Mouse (Mus musculus): Measurements from ENCODE around the gene Dnajc22. TPM values are rescaled to one million over a fixed set of nuclear protein-coding genes. Genes with fewer than 3 reads are reported as not detected.
"Not testable (repeated sequence)": the region's sequence is repeated elsewhere in the genome, so short reads cannot be mapped to it uniquely, and the experiment has no call there.

Gene Dnajc22
- total and polyA plus RNA-seq, 3 experiments, result 0.16 TPM; not detected in 2

GRCm38 (mm10) chr15:99055511-99055961 lies 37.4 kb upstream of the Dnajc22 start:
- TF ChIP-seq GATA1 (IDR thresholded peaks at IDR 0.05; ENCODE audit: borderline replicate concordance, low read length) (no peak), POLR2AphosphoS5 (IDR thresholded peaks at IDR 0.05; ENCODE audit: insufficient replicate concordance, low read depth, low read length) (no peak), GATA2 (IDR thresholded peaks at IDR 0.05; ENCODE audit: borderline replicate concordance, low read depth, low read length) (no peak), CTCF (IDR thresholded peaks at IDR 0.05; ENCODE audit: low read depth, low read length) (no peak), TAL1 (conservative IDR thresholded peaks at IDR 0.05; ENCODE audit: low read depth, low read length) (no peak)
- H3K27me3 ChIP-seq (ENCODE audit: insufficient read depth, low read length), result peaks cover 62% of the 10 kb centered on the region
- H3K4me1 ChIP-seq (ENCODE audit: insufficient read depth, low read depth, low read length), result peaks cover 11% of the 10 kb centered on the region
- H3K36me3 ChIP-seq (replicated peaks), result no peaks in the 10 kb centered on the region
- no peak for ATAC-seq (ENCODE audit: extremely low read depth, insufficient number of reproducible peaks, low FRiP score, poor library complexity, severe bottlenecking)
- DNase-seq (ENCODE audit: low spot score), result no peak
- H3K9me3 ChIP-seq (replicated peaks), result peaks cover 2% of the 10 kb centered on the region; the same call in 1 of the 2 replicates
- H3K4me3 ChIP-seq (ENCODE audit: low read depth, low read length), result no peak overlapping the region

DNA sequence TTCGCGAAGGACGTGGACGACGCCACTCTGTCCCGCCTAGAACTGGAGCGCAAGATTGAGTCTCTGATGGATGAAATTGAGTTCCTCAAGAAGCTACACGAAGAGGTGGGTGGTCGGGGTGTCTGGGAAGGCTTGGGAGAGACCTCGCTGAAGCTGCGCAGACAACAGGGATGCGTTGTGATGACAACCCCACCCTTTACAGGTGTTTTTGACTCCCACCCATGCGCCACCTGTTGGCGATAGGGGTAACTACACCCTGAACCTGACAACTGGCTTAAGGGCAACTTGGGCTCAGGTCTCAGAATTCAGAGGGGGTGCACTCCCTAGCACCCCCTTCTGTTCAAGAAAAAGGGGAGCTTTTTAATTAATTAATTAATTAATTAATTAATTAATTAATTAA lies 36.6 kb upstream of the Dnajc22 start:
- Histone ChIP-seq H3K27me3 (ENCODE audit: insufficient read depth, low read length) (peaks cover 60% of the 10 kb centered on the region), H3K4me1 (ENCODE audit: insufficient read depth, low read depth, low read length) (peaks cover 11% of the 10 kb centered on the region), H3K4me3 (ENCODE audit: low read depth, low read length) (no peak overlapping the region), H3K36me3 (replicated peaks) (no peaks in the 10 kb centered on the region), H3K9me3 (replicated peaks) (peaks cover 2% of the 10 kb centered on the region; the same call in 1 of the 2 replicates)
- no peak for TF ChIP-seq GATA1 (IDR thresholded peaks at IDR 0.05; ENCODE audit: borderline replicate concordance, low read length)
- peak; percentile 21; the same call in 1 of the 2 replicates for TF ChIP-seq CTCF (IDR thresholded peaks at IDR 0.05; ENCODE audit: low read depth, low read length)
- DNase-seq (ENCODE audit: low spot score) (no peak), ATAC-seq (ENCODE audit: extremely low read depth, insufficient number of reproducible peaks, low FRiP score, poor library complexity, severe bottlenecking) (no peak)

DNA sequence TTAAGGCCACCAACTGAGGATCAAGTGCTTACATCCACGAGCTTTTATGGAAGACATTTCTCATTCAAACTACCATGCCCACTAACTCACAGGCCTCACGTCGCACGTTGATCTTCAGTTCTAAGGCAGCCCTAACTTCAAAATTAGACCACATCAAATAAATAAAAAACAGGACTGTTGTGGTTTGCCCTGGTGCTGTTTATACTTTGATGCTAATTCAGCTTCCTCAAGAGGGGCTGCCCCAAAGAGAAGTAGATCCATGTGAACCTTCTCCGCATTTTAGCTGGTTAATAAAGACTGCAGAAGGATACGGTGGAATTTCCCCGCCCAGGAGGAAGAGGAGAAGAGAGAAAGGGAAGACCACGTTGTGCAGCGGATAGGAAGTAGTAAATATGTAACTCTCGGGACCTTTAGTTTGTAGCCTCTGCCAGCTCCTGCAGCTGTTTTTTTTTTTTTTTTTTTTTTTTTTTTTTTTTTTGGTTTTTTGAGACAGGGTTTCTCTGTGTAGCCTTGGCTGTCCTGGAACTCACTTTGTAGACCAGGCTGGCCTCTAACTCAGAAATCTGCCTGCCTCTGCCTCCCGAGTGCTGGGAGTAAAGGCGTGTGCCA lies 27.3 kb upstream of the Dnajc22 start:
- no peaks in the 10 kb centered on the region for H3K9me3 ChIP-seq (replicated peaks)
- no peaks in the 10 kb centered on the region for H3K36me3 ChIP-seq (replicated peaks)
- ATAC-seq (ENCODE audit: extremely low read depth, insufficient number of reproducible peaks, low FRiP score, poor library complexity, severe bottlenecking) (no peak), DNase-seq (ENCODE audit: low spot score) (no peak)
- H3K4me3 ChIP-seq (ENCODE audit: low read depth, low read length), result no peak overlapping the region
- TF ChIP-seq GATA2 (IDR thresholded peaks at IDR 0.05; ENCODE audit: borderline replicate concordance, low read depth, low read length) (no peak), GATA1 (IDR thresholded peaks at IDR 0.05; ENCODE audit: borderline replicate concordance, low read length) (no peak), TAL1 (conservative IDR thresholded peaks at IDR 0.05; ENCODE audit: low read depth, low read length) (no peak), POLR2AphosphoS5 (IDR thresholded peaks at IDR 0.05; ENCODE audit: insufficient replicate concordance, low read depth, low read length) (no peak), CTCF (IDR thresholded peaks at IDR 0.05; ENCODE audit: low read depth, low read length) (no peak)
- no peaks in the 10 kb centered on the region for H3K4me1 ChIP-seq (ENCODE audit: insufficient read depth, low read depth, low read length)
- peaks cover 25% of the 10 kb centered on the region for H3K27me3 ChIP-seq (ENCODE audit: insufficient read depth, low read length)

- Histone ChIP-seq H3K27me3 (ENCODE audit: insufficient read depth, low read length) (peaks cover 6% of the 10 kb centered on the region; the same call in 1 of the 2 replicates), H3K4me3 (ENCODE audit: low read depth, low read length) (no peak overlapping the region), H3K36me3 (replicated peaks) (peaks cover 10% of the 10 kb centered on the region), H3K4me1 (ENCODE audit: insufficient read depth, low read depth, low read length) (peaks cover 21% of the 10 kb centered on the region), H3K9me3 (replicated peaks) (no peaks in the 10 kb centered on the region)
- no peak for TF ChIP-seq POLR2AphosphoS5 (IDR thresholded peaks at IDR 0.05; ENCODE audit: insufficient replicate concordance, low read depth, low read length)
- no peak for TF ChIP-seq GATA1 (IDR thresholded peaks at IDR 0.05; ENCODE audit: borderline replicate concordance, low read length)
- TF ChIP-seq GATA2 (IDR thresholded peaks at IDR 0.05; ENCODE audit: borderline replicate concordance, low read depth, low read length), result no peak
- TF ChIP-seq TAL1 (conservative IDR thresholded peaks at IDR 0.05; ENCODE audit: low read depth, low read length), result no peak
- TF ChIP-seq CTCF (IDR thresholded peaks at IDR 0.05; ENCODE audit: low read depth, low read length), result no peak
- no peak for ATAC-seq (ENCODE audit: extremely low read depth, insufficient number of reproducible peaks, low FRiP score, poor library complexity, severe bottlenecking)
- no peak for DNase-seq (ENCODE audit: low spot score)
These were observed 21.0 kb upstream of the Dnajc22 start for GRCm38 (mm10) chr15:99071988-99072387.

GRCm38 (mm10) chr15:99074019-99074599 lies 18.9 kb upstream of the Dnajc22 start, which contains the start of gene Troap:
TSS of gene Troap (plus strand) at chr15:99074575.
- no peak for ATAC-seq (ENCODE audit: extremely low read depth, insufficient number of reproducible peaks, low FRiP score, poor library complexity, severe bottlenecking)
- Histone ChIP-seq H3K9me3 (replicated peaks) (no peaks in the 10 kb centered on the region), H3K27me3 (ENCODE audit: insufficient read depth, low read length) (peaks cover 6% of the 10 kb centered on the region; the same call in 1 of the 2 replicates), H3K4me3 (ENCODE audit: low read depth, low read length) (peak within 1 kb of the TSS; percentile 72), H3K36me3 (replicated peaks) (peaks cover 30% of the 10 kb centered on the region), H3K4me1 (ENCODE audit: insufficient read depth, low read depth, low read length) (peaks cover 40% of the 10 kb centered on the region)
- no peak for DNase-seq (ENCODE audit: low spot score)
- TF ChIP-seq POLR2AphosphoS5 (IDR thresholded peaks at IDR 0.05; ENCODE audit: insufficient replicate concordance, low read depth, low read length), result no peak
- no peak for TF ChIP-seq CTCF (IDR thresholded peaks at IDR 0.05; ENCODE audit: low read depth, low read length)
- no peak for TF ChIP-seq GATA1 (IDR thresholded peaks at IDR 0.05; ENCODE audit: borderline replicate concordance, low read length)
- TF ChIP-seq TAL1 (conservative IDR thresholded peaks at IDR 0.05; ENCODE audit: low read depth, low read length), result no peak
- TF ChIP-seq GATA2 (IDR thresholded peaks at IDR 0.05; ENCODE audit: borderline replicate concordance, low read depth, low read length), result no peak

DNA sequence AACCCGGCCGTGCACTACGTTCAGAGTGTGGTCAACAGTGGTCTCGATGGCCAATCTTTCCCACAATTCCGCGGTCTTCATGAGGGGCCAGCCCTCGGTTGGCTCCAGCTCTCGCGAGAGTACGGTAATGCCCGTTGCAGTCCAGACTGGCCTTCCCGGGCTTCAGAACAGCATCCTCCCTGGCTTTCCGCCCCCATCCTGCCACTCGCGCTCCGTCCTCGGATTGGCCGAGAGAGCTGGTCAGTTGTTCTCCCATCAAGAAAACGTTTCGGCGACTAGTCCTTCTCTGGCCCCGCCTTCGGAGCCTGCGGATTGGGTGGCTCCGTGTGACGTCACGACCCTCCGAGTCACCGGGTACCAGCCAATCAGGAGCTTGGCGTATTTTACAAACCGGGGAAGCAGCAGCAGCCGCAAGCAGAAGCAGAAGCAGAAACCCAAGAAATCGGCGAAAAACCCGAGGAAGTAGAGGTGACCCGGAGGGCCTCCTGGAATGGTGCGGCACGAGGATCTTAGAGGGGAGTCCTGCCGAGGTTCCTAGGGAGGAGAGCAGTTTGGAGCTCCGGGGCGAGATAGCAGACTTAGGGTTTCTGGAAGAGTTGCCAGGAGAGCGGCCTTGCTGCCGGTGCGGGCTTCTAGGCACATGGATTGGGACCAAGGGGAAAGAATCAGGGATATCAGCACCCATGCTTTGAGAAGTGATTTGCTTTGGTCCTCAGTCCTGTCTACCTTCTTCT lies 18.2 kb upstream of the Dnajc22 start:
- peak; percentile 98 for ATAC-seq (ENCODE audit: extremely low read depth, insufficient number of reproducible peaks, low FRiP score, poor library complexity, severe bottlenecking)
- peaks cover 36% of the 10 kb centered on the region for H3K36me3 ChIP-seq (replicated peaks)
- H3K4me3 ChIP-seq (ENCODE audit: low read depth, low read length), result peak overlapping the region; percentile 72
- no peak for TF ChIP-seq GATA1 (IDR thresholded peaks at IDR 0.05; ENCODE audit: borderline replicate concordance, low read length)
- no peak for TF ChIP-seq CTCF (IDR thresholded peaks at IDR 0.05; ENCODE audit: low read depth, low read length)
- TF ChIP-seq POLR2AphosphoS5 (IDR thresholded peaks at IDR 0.05; ENCODE audit: insufficient replicate concordance, low read depth, low read length), result no peak
- TF ChIP-seq TAL1 (conservative IDR thresholded peaks at IDR 0.05; ENCODE audit: low read depth, low read length), result no peak
- TF ChIP-seq GATA2 (IDR thresholded peaks at IDR 0.05; ENCODE audit: borderline replicate concordance, low read depth, low read length), result no peak
- peaks cover 40% of the 10 kb centered on the region for H3K4me1 ChIP-seq (ENCODE audit: insufficient read depth, low read depth, low read length)
- H3K27me3 ChIP-seq (ENCODE audit: insufficient read depth, low read length), result peaks cover 2% of the 10 kb centered on the region; the same call in 1 of the 2 replicates
- peak; percentile 98 for DNase-seq (ENCODE audit: low spot score)
- H3K9me3 ChIP-seq (replicated peaks), result no peaks in the 10 kb centered on the region

DNA sequence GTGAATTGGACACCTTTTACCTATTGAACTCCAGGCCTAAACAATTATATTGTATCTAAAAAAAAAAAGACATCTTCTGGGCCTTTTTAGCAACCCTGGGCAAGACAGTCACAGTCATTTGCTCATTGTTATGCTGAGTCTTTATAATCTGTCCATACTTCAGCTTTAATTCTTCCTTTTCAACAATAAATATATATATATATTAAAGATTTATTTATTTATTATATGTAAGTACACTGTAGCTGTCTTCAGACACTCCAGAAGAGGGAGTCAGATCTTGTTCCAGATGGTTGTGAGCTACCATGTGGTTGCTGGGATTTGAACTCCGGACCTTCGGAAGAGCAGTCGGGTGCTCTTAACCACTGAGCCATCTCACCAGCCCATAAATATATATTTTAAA lies 17.0 kb upstream of the Dnajc22 start:
- not testable (repeated sequence) for H3K27me3 ChIP-seq (ENCODE audit: insufficient read depth, low read length); H3K9me3 ChIP-seq (replicated peaks); DNase-seq (ENCODE audit: low spot score); ATAC-seq (ENCODE audit: extremely low read depth, insufficient number of reproducible peaks, low FRiP score, poor library complexity, severe bottlenecking)
- peak overlapping the region; percentile 72; the same call in 1 of the 2 replicates for H3K4me3 ChIP-seq (ENCODE audit: low read depth, low read length)
- peaks cover 44% of the 10 kb centered on the region for H3K4me1 ChIP-seq (ENCODE audit: insufficient read depth, low read depth, low read length)
- H3K36me3 ChIP-seq (replicated peaks), result peaks cover 48% of the 10 kb centered on the region
